Mouse (Mus musculus): ENCODE data around the gene Zfp28.
A peak's percentile ranks its signal among the peaks of the same experiment; 100 is the strongest.
"Not testable (repeated sequence)": the region's sequence is repeated elsewhere in the genome, so short reads cannot be mapped to it uniquely, and the experiment has no call there.

The Zfp28 gene

GRCm38 (mm10) chr7:6383044-6383455, at the start of gene Zfp28:
Gene Zfp28, plus strand, starts transcription at chr7:6383295.
- peak; percentile 94 for DNase-seq

DNA sequence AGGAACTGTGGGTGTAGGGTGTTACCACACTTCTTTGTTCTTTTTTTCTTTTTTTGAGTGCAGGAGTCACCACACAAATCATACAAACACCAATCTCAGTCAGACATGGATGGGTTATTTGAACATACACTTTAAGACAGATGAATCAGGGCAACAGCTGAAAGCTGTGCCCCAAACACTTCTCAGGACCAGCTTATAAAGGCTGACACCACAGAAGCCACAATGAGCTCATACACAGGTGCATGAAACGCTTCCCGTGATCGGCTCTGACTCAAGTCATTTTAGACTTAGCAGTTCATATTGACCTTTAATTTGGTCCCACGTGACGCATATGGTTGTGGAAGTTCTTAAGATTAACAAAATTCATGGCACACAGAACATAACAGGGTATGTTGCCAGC, 43.2 kb upstream of the Zfp28 start:
- no peak for DNase-seq

DNA sequence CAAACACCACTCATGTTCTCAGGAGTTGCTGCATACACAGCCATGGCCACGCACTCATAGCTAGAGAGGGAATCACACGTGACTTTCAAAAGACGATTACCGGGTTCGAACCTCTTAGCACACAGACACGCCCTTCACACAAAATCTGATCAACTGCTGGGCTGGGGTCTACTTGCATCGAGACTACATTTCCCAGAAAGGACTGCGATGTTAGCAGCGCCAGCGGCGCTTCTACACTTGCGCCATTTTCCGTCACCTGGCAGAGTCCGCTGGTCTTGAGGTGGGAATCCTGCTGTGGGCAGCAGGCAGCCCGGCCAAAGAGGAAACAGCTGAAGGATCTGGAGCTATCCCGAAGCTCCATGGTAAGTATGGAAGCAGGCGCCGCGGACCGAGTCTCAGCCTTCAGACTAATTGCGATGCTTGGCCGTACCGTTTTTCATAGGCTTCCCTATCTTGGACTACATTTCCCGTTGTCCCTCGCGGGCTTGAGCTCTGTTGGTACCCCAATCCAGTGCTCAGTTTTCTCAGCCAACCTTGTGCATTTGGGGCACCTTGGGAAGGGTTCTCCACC, 39.5 kb upstream of the Zfp28 start, which contains the start of gene Gm3854:
Gene Gm3854 (plus strand): TSS at position 259 of the 571 bp plus-strand sequence.
- peak; percentile 25 to 36 for DNase-seq

GRCm38 (mm10) chr7:6344124-6344523, 39.0 kb upstream of the Zfp28 start:
- DNase-seq: no peak

DNA sequence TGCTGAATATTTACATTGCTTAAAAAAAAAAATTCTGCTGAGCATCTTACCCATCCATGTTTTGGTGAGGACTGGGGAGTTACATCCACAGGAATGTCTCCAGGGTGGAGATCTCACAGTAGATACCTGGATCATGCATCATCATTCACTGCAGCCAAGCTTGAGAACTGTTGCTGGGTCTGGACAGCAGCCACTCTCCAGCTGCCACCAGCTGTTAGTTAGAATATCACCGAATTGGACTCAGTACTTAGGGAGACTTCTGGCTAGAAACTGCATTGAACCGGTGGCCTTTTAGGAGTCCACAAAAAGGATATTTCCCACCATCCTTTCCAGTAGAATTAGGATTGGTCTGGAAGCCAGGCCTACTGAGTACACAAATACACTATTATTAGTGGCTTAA, 25.0 kb upstream of the Zfp28 start:
- DNase-seq: no peak

DNA sequence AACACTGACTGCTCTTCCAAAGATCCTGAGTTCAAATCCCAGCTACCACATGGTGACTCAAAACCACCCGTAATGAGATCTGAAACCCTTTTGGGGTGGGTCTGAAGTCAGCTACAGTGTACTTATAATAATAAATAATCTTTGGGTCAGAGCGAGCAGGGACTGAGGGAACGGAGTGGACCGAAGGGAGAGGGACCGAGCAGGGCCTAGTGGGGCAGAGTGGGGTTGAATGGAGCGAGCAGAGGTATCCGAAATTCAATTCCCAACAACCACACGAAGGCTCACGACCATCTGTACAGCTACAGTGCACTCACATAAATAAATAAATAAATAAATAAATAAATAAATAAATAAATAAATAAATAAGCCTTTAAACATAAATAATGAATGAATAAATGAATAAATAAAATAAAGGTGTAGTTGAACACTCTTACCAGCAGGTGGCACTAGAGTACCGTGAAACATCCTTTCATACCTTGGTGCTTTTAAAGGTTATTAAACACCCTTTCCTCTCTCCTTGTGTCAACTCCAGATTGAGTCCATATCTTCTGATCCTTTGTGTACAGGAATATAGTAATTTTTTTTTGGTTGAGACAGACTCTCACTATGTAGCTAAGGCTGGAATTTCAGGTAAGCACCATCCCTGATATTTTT, 24.0 kb upstream of the Zfp28 start:
- no peak for DNase-seq

- DNase-seq: no peak
These were observed 22.5 kb upstream of the Zfp28 start for GRCm38 (mm10) chr7:6360477-6361060.

- DNase-seq: no peak
These were observed 21.3 kb upstream of the Zfp28 start for GRCm38 (mm10) chr7:6361756-6362155.

DNA sequence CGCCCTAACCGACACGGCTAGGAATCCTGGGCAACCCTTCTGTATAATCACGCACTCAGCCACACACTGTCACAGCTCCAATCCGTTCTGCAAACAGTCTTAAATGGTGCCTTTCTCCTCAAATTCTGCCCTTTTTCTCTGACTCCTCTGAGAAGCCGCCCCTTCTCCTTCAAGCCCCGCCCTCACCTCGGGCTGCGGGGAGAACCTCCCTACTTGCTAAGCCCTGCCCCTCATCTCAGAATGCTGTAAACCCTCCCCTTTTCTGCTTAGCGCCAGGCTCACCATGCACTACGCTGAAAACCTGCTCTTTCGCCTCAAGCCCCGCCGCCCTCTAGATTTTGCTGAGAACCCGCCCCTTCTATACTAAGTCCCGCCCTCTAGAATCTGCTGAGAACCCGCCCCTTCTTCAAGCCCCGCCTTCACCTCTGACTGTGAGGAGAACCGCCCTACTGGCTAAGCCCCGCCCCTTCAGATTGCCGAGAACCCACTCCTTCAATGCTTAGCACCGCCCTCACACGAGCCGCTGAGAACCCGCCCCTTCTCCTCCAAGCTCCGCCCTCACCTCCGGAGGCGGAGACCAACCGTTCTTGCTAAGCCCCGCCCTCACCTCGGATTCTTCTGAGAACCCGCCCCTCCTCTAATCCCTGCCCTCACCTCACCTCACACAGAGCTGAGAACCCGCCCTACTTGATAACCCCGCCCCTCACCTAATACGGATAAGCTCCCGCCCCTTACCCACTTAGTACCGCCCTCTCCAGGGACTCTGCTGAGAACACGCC, 20.6 kb upstream of the Zfp28 start:
- peak; percentile 91 for DNase-seq

- peak; percentile 78 to 85 for DNase-seq
These were observed 20.0 kb upstream of the Zfp28 start, which contains the start of gene Zfp78 for GRCm38 (mm10) chr7:6363047-6363488. Gene Zfp78, plus strand, starts transcription at chr7:6363280.

DNA sequence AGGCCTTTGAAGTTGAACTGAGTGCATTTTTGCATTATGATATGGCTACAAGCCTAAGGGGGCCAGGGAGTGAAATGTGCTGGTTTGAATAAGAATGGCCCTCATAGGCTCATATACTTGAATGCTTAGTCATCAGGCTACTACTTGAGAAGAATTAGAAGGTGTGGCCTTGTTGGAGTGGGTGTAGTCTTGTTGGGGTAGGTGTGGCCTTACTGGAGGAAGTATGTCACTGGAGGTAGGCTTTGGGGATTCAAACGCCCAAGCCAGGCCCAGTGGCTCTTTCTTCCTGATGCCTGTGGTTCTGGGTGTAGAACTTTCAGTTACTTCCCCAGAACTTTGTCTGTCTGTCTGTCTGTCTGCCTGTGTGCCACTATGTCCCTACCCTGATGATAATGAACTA, 18.3 kb upstream of the Zfp28 start:
- DNase-seq: no peak

- DNase-seq: no peak
These were observed 15.9 kb upstream of the Zfp28 start for GRCm38 (mm10) chr7:6367185-6367584.

DNA sequence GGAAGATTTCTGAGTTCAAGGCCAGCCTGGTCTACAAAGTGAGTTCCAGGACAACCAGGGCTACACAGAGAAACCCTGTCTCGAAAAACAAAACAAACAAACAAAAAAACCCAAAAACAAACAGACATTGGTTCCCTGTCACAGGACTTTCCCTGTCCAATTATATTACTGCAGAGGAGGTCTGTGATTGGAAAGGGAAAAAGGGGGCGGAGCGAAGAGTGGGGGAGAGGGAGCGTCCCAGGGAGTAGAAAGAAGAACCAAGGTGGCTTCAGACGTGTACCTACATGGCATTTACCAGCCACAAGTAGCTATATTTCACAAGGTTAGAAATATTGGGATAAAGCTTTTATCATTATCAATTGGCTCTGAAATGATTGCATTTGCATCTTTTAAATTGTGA, 14.9 kb upstream of the Zfp28 start:
- DNase-seq: not testable (repeated sequence)

DNA sequence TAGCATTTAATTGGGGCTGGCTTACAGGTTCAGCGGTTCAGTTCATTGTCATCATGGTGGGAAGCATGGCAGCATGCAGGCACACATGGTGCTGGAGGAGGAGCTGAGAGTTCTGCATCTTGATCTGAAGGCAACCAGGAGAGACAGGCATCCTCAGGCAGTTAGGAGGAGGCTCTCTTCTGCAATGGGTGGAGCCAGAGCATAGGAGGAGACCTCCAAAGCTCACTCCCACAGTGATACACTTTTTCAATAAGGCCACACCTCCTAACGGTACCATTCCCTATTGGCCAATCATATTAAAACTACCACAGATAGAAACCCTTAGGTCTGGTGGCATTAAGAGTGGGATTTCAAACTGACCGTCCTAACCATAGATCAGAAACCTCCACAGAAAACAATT, 13.6 kb upstream of the Zfp28 start:
- DNase-seq: no peak

DNA sequence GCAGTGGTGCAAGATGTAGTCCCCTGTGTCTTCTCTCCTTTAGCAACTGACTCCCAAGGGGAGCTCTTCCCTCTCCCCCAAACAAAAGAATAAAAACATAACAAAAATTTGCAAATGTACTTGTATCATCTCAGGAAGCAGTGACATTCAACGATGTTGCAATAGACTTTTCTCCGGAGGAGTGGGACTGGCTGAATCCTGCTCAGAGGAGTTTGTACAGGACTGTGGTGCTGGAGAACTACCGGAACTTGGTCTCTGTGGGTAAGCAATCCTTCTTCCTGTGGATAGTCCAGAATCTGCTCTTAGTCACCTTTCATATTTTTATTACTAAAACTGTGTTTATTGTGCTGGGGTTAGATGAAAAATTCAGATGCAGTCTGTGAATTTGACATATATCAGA, 10.1 kb upstream of the Zfp28 start:
- no peak for DNase-seq

DNA sequence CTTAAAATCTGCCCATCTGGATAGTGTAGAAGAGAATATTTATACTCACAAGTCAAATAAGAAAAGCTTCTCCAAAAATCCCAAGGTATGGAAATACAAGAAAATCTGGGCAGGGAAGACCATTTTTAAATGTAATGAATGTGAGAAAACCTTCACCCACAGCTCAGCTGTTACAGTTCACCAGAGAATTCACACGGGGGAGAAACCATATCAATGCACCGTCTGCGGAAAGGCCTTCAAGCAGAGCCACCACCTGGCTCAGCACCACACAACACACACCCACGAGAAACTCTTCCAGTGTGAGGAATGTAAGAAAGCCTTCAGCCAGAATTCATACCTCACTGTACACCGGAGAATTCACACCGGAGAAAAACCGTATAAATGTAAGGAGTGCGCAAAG, 4.7 kb upstream of the Zfp28 start:
- DNase-seq: no peak

DNA sequence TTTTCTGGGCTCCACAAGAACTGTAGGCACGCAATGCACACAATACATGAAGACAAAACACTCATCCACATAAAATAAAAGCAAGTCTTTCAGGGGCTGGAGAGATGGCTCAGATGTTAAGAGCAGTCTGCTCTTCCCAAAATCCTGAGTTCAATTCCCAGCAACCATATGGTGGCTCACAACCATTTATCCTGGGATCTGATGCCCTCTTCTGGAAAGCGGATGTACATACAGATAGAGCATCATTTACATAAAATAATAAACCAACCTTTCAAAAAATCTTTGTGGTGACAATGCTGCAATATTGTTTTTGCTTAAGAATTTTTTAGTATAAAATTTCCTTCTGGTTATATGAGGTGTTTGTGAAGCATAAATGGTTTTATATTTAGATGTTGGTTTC, 1.7 kb upstream of the Zfp28 start:
- DNase-seq: no peak

GRCm38 (mm10) chr7:6384011-6384410, 916 bp downstream of the Zfp28 start:
- DNase-seq: no peak

DNA sequence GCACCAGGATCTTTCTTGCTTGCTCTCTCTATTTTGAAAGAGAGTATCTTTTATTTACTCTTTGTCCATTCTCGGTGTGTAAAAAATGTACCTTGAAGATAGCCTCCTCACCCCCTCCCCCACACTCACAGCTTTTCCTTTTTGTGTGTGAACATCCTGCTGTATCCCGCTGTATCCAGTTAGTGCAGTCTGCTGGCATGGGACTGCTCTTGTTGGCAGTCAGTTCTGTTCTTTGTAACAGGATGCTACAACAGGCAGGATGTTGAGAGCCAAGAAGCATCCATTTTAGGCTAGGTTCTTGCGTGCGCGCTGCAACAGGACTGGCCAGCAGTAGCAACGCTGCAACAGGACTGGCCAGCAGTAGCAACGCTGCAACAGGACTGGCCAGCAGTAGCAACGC, 3.9 kb downstream of the Zfp28 start:
- DNase-seq: no peak

DNA sequence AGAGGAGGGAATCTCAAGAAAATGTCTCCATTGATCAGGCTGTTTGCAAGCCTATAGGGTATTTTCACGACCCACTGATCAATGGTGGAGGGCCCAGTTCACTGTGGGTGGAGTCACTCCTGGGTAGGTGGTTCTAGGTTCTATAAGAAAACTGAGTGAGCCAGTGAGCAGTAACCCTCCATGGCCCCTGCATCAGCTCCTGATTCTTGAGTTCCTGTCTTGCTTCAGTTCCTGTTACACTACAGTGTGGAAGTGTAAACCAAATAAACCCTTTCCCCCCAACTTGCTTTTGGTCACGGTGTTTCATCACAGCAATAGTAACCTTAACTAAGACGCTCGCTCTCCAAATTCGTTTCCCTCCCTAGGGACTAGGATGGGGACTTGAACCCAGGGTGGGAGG, 5.9 kb downstream of the Zfp28 start:
- no peak for DNase-seq

GRCm38 (mm10) chr7:6389449-6389848, 6.4 kb downstream of the Zfp28 start:
- DNase-seq: no peak

- peak; percentile 40 to 55 for DNase-seq
These were observed 15.2 kb downstream of the Zfp28 start, which contains the start of gene Smim17 for GRCm38 (mm10) chr7:6397996-6398975. Gene Smim17, plus strand, starts transcription at chr7:6398715.
